Mouse (Mus musculus): ENCODE measurements around the gene E130208F15Rik. TPM values are rescaled to one million over a fixed set of nuclear protein-coding genes. Genes with fewer than 3 reads are reported as not detected.

Gene E130208F15Rik
- polyA plus RNA-seq, 1 experiment from 2014 or later: not detected

- Histone ChIP-seq H3K9me3 (no peaks in the 10 kb centered on the region), H3K9ac (no peak overlapping the region), H3K36me3 (no peaks in the 10 kb centered on the region), H3K4me3 (replicated peaks) (no peak overlapping the region), H3K27ac (no peak overlapping the region), H3K4me2 (replicated peaks) (peak overlapping the region; percentile 24; the same call in 1 of the 2 replicates), H3K27me3 (replicated peaks) (peaks cover 19% of the 10 kb centered on the region), H3K4me1 (replicated peaks) (no peaks in the 10 kb centered on the region)
- ATAC-seq: peak; percentile 60; the same call in 1 of the 2 replicates
- 2% methylated on average over 30 of the region's 30 CpGs for WGBS
These were observed 26.3 kb downstream of the E130208F15Rik start for GRCm38 (mm10) chr7:30347828-30348227.

GRCm38 (mm10) chr7:30353279-30353822 is 31.8 kb downstream of the E130208F15Rik start:
- H3K4me1 ChIP-seq (replicated peaks): peaks cover 12% of the 10 kb centered on the region; the same call in 1 of the 2 replicates
- H3K36me3 ChIP-seq: no peaks in the 10 kb centered on the region
- H3K4me3 ChIP-seq (replicated peaks): no peak overlapping the region
- H3K9ac ChIP-seq: no peak overlapping the region
- 18% methylated on average over 6 of the region's 6 CpGs for WGBS
- ATAC-seq: peak; percentile 73
- no peaks in the 10 kb centered on the region for H3K9me3 ChIP-seq
- 0 out of 2 replicates have a peak, but pooled peaks cover 3% of the 10 kb centered on the region for H3K27me3 ChIP-seq (replicated peaks)
- H3K4me2 ChIP-seq (replicated peaks): no peak overlapping the region
- no peak overlapping the region for H3K27ac ChIP-seq

- peak; percentile 14; the same call in 1 of the 2 replicates for ATAC-seq
- H3K36me3 ChIP-seq: no peaks in the 10 kb centered on the region
- no peaks in the 10 kb centered on the region for H3K9me3 ChIP-seq
- H3K4me2 ChIP-seq (replicated peaks): no peak overlapping the region
- no peak overlapping the region for H3K27ac ChIP-seq
- no peak overlapping the region for H3K4me3 ChIP-seq (replicated peaks)
- H3K4me1 ChIP-seq (replicated peaks): peaks cover 13% of the 10 kb centered on the region; the same call in 1 of the 2 replicates
- 77% methylated on average over 4 of the region's 4 CpGs for WGBS
- H3K9ac ChIP-seq: no peak overlapping the region
- 0 out of 2 replicates have a peak, but pooled peaks cover 3% of the 10 kb centered on the region for H3K27me3 ChIP-seq (replicated peaks)
These were observed 32.5 kb downstream of the E130208F15Rik start for GRCm38 (mm10) chr7:30354059-30354458.

- Histone ChIP-seq H3K9ac (no peak overlapping the region), H3K36me3 (peaks cover 4% of the 10 kb centered on the region; the same call in 1 of the 2 replicates), H3K4me3 (replicated peaks) (peak overlapping the region; percentile 2; the same call in 1 of the 2 replicates), H3K9me3 (no peaks in the 10 kb centered on the region), H3K4me2 (replicated peaks) (peak overlapping the region; percentile 51), H3K27me3 (replicated peaks) (no peaks in the 10 kb centered on the region), H3K27ac (peak overlapping the region; percentile 18; the same call in 1 of the 2 replicates), H3K4me1 (replicated peaks) (peaks cover 31% of the 10 kb centered on the region)
- peak; percentile 57 for ATAC-seq
- WGBS: 57% methylated on average over 7 of the region's 7 CpGs
These were observed 37.0 kb downstream of the E130208F15Rik start for GRCm38 (mm10) chr7:30358378-30359186.

- no peaks in the 10 kb centered on the region; the same call in 1 of the 2 replicates for H3K27me3 ChIP-seq (replicated peaks)
- WGBS: 69% methylated on average over 31 of the region's 31 CpGs
- peak overlapping the region; percentile 2 for H3K4me3 ChIP-seq (replicated peaks)
- peak overlapping the region; percentile 18; the same call in 1 of the 2 replicates for H3K27ac ChIP-seq
- peaks cover 4% of the 10 kb centered on the region; the same call in 1 of the 2 replicates for H3K36me3 ChIP-seq
- no peaks in the 10 kb centered on the region for H3K9me3 ChIP-seq
- no peak overlapping the region for H3K9ac ChIP-seq
- peaks cover 27% of the 10 kb centered on the region for H3K4me1 ChIP-seq (replicated peaks)
- H3K4me2 ChIP-seq (replicated peaks): peak overlapping the region; percentile 51
- peak; percentile 35; the same call in 1 of the 2 replicates for ATAC-seq
These were observed 37.8 kb downstream of the E130208F15Rik start for GRCm38 (mm10) chr7:30359276-30359865.

GRCm38 (mm10) chr7:30360028-30360427 is 38.5 kb downstream of the E130208F15Rik start:
- no peak overlapping the region for H3K4me3 ChIP-seq (replicated peaks)
- no peak overlapping the region for H3K9ac ChIP-seq
- peaks cover 27% of the 10 kb centered on the region for H3K4me1 ChIP-seq (replicated peaks)
- H3K36me3 ChIP-seq: peaks cover 4% of the 10 kb centered on the region; the same call in 1 of the 2 replicates
- WGBS: 90% methylated on average over 17 of the region's 17 CpGs
- H3K9me3 ChIP-seq: no peaks in the 10 kb centered on the region
- H3K27me3 ChIP-seq (replicated peaks): peaks cover 5% of the 10 kb centered on the region; the same call in 1 of the 2 replicates
- no peak for ATAC-seq
- no peak overlapping the region for H3K27ac ChIP-seq
- H3K4me2 ChIP-seq (replicated peaks): no peak overlapping the region; the same call in 1 of the 2 replicates

- Histone ChIP-seq H3K4me3 (replicated peaks) (peak within 1 kb of the TSS; percentile 62), H3K36me3 (peaks cover 4% of the 10 kb centered on the region; the same call in 1 of the 2 replicates), H3K27ac (no peak within 1 kb of the TSS), H3K9me3 (no peaks in the 10 kb centered on the region), H3K9ac (peak within 1 kb of the TSS; percentile 66), H3K4me1 (replicated peaks) (peaks cover 26% of the 10 kb centered on the region), H3K27me3 (replicated peaks) (peaks cover 7% of the 10 kb centered on the region; the same call in 1 of the 2 replicates), H3K4me2 (replicated peaks) (peak within 1 kb of the TSS; percentile 85)
- peak; percentile 61 for ATAC-seq
- WGBS: under 1% methylated on average over 55 of the region's 55 CpGs
These were observed 41.3 kb downstream of the E130208F15Rik start, which contains the start of gene Lrfn3 for GRCm38 (mm10) chr7:30362652-30363343. Gene Lrfn3 (minus strand): TSS chr7:30362772.

GRCm38 (mm10) chr7:30363344-30363738 is 41.8 kb downstream of the E130208F15Rik start:
- Histone ChIP-seq H3K4me1 (replicated peaks) (peaks cover 21% of the 10 kb centered on the region), H3K9ac (peak overlapping the region; percentile 66), H3K27me3 (replicated peaks) (peaks cover 7% of the 10 kb centered on the region; the same call in 1 of the 2 replicates), H3K4me3 (replicated peaks) (peak overlapping the region; percentile 62), H3K4me2 (replicated peaks) (peak overlapping the region; percentile 85), H3K9me3 (no peaks in the 10 kb centered on the region), H3K36me3 (peaks cover 4% of the 10 kb centered on the region; the same call in 1 of the 2 replicates), H3K27ac (no peak overlapping the region)
- no peak for ATAC-seq
- 54% methylated on average over 6 of the region's 6 CpGs for WGBS

GRCm38 (mm10) chr7:30367466-30367865 is 45.9 kb downstream of the E130208F15Rik start:
- H3K36me3 ChIP-seq: no peaks in the 10 kb centered on the region
- 67% methylated on average over 2 of the region's 2 CpGs for WGBS
- H3K27ac ChIP-seq: no peak overlapping the region
- ATAC-seq: no peak
- H3K9ac ChIP-seq: no peak overlapping the region
- H3K9me3 ChIP-seq: no peaks in the 10 kb centered on the region
- H3K4me3 ChIP-seq (replicated peaks): no peak overlapping the region
- peaks cover 2% of the 10 kb centered on the region; the same call in 1 of the 2 replicates for H3K4me1 ChIP-seq (replicated peaks)
- peaks cover 7% of the 10 kb centered on the region; the same call in 1 of the 2 replicates for H3K27me3 ChIP-seq (replicated peaks)
- no peak overlapping the region for H3K4me2 ChIP-seq (replicated peaks)

All from intestine, embryonic 15.5 days (tissue).